16 mouse cellular contexts compared by ENCODE assay signal in genomic region chr11:72203440-72203839, GRCm38 (mm10). TPM values are rescaled to one million over a fixed set of nuclear protein-coding genes. Genes with fewer than 3 reads are reported as not detected.
"Had no signal": no experiment of that assay in that cellular context is flagged by ENCODE, and none has a peak within 500 bp of the region (broad histone marks: within the 10 kb centered on the region; RNA-seq: fewer than 3 reads in every experiment).

No protein-coding gene starts in this region.

- H3K27me3 ChIP-seq: kidney, embryonic 15.5 days; limb, embryonic 13.5 days; midbrain, embryonic 15.5 days; neural tube, embryonic 13.5 days had no signal

- H3K4me3 ChIP-seq: kidney, embryonic 15.5 days; limb, embryonic 13.5 days; midbrain, embryonic 15.5 days; neural tube, embryonic 13.5 days had no signal

- DNase-seq: kidney, adult 2 months; kidney, postnatal 14 days; layer of hippocampus, postnatal 36 days; lung, adult 18-20 months; retina, postnatal 1 day; right cerebral cortex, postnatal 4 days; spleen, adult 18-20 months; thymus, adult 18-20 months; thymus, postnatal 14 days had no signal

- ATAC-seq: midbrain, embryonic 15.5 days had no signal

- H3K27ac ChIP-seq: kidney, embryonic 15.5 days; limb, embryonic 13.5 days; liver, embryonic 14.5 days; midbrain, embryonic 15.5 days; neural tube, embryonic 13.5 days had no signal

RNA-seq across cellular contexts. Expression of gene Gm43951, which starts 3.2 kb away (rescaled TPM):
- total RNA-seq: megakaryocyte-erythroid progenitor cell, adult 5-6 weeks had no signal
- polyA plus RNA-seq: stomach, embryonic 14.5 days had no signal
